ENCODE assay signal across 26 mouse cellular contexts in the genomic region with DNA sequence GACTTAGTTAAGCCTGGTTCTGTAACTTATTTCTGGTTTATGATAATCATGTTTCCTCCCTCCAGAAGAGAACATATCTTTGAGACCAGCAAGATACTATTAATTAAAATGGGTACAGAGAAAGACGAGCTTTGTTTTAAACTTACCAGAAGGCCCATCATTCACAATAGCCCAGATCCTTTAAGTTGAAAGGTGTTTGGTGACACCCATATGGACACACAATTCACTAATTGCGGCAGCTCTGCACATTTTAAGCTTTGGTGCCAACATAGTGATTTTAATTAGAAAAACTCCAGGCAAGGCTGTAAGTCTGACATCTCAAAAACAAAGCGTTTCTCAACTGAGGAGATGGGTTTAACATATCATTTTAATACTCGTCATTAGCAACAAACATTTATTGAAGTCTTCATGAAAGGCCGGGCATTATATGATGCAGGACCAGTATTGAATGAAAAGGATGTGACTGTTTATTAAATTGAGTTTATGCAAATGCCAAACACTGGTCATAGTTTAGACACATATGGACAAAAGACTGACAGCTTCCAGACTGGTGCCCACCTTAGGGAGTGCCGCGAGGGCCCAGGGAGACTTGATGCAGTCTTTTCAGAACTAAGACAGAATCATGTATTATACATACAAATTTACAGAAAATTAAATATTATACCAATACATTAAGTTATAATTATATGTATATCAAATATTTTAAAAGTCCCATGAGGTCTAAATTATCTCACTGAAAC. TPM values are rescaled to one million over a fixed set of nuclear protein-coding genes. Genes with fewer than 3 reads are reported as not detected.
"Had no signal": no experiment of that assay in that cellular context is flagged by ENCODE, and none has a peak within 500 bp of the region (broad histone marks: within the 10 kb centered on the region; RNA-seq: fewer than 3 reads in every experiment).

No protein-coding gene starts in this region.

- H3K9me3 ChIP-seq: heart, embryonic 10.5 days; heart, embryonic 12.5 days; hindbrain, embryonic 10.5 days; hindbrain, embryonic 12.5 days; intestine, embryonic 15.5 days; limb, embryonic 13.5 days; limb, embryonic 15.5 days; liver, embryonic 12.5 days had no signal

- H3K4me2 ChIP-seq: heart, embryonic 12.5 days; hindbrain, embryonic 12.5 days; hindbrain, embryonic 14.5 days; intestine, embryonic 15.5 days; limb, embryonic 13.5 days; limb, embryonic 15.5 days; liver, embryonic 12.5 days had no signal

- ATAC-seq: hindbrain, embryonic 16.5 days; inflammation-experienced regulatory T-cells, adult 6 months; intestine, embryonic 15.5 days; intestine, postnatal 0 days; liver, embryonic 12.5 days had no signal

- DNase-seq: gastrocnemius, adult 2 months; gastrocnemius, postnatal 10 days; gastrocnemius, postnatal 25 days; heart, postnatal 10 days; heart, postnatal 4 days; kidney, adult 18-20 months; kidney, adult 8-10 months; kidney, postnatal 10 days; kidney, postnatal 25 days; kidney, postnatal 4 days; left cerebral cortex, postnatal 4 days had no signal

- H3K4me3 ChIP-seq: gastrocnemius, adult 2 months; heart, embryonic 10.5 days; heart, embryonic 12.5 days; hindbrain, embryonic 10.5 days; hindbrain, embryonic 12.5 days; intestine, embryonic 15.5 days; layer of hippocampus, adult 2 months; left cerebral cortex, adult 2 months; limb, embryonic 13.5 days; limb, embryonic 15.5 days; liver, embryonic 12.5 days had no signal

- H3K27me3 ChIP-seq: heart, embryonic 12.5 days; intestine, embryonic 15.5 days; limb, embryonic 13.5 days; limb, embryonic 15.5 days; liver, embryonic 12.5 days had no signal

- H3K9ac ChIP-seq: heart, embryonic 12.5 days; hindbrain, embryonic 12.5 days; hindbrain, embryonic 14.5 days; intestine, embryonic 15.5 days; limb, embryonic 13.5 days; limb, embryonic 15.5 days; liver, embryonic 12.5 days; liver, embryonic 14.5 days had no signal

- H3K36me3 ChIP-seq: heart, embryonic 10.5 days; heart, embryonic 12.5 days; hindbrain, embryonic 10.5 days; hindbrain, embryonic 12.5 days; intestine, embryonic 15.5 days; limb, embryonic 13.5 days; limb, embryonic 15.5 days; liver, embryonic 12.5 days had no signal

- H3K27ac ChIP-seq: gastrocnemius, adult 2 months; heart, embryonic 10.5 days; hindbrain, embryonic 10.5 days; hindbrain, embryonic 12.5 days; hindbrain, embryonic 14.5 days; intestine, embryonic 15.5 days; layer of hippocampus, adult 2 months; left cerebral cortex, adult 2 months; limb, embryonic 13.5 days; limb, embryonic 15.5 days; liver, embryonic 12.5 days; liver, embryonic 14.5 days had no signal

- H3K4me1 ChIP-seq: heart, embryonic 10.5 days; heart, embryonic 12.5 days; intestine, embryonic 15.5 days; limb, embryonic 15.5 days; liver, embryonic 12.5 days had no signal

RNA-seq across cellular contexts. Expression of a gene that starts 56.8 kb away (rescaled TPM):
- polyA plus RNA-seq: inflammation-experienced regulatory T-cells, adult 6 months had no signal
